12 mouse cellular contexts compared by ENCODE assay signal in the genomic region with DNA sequence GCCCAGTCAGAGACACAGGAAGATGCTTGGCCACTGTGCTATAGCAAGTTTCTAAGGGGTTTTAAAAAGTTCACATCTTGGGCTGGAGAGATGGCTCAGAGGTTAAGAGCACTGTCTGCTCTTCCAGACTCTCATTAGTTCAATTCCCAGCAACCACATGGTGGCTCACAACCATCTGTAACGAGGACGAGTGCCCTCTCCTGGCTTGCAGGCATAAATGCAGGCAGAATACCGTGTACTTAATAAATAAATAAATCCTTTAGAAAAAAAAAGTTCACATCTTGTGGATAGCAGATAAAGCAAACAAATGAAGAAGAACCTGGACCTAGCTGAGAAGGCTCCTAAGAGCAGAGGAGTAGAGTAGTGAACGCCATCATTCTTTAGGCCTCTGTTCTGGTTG. TPM values are rescaled to one million over a fixed set of nuclear protein-coding genes. Genes with fewer than 3 reads are reported as not detected.
DNase-seq lines count a peak whose midpoint lies in the region; ATAC-seq and TF ChIP-seq lines count a peak whose summit lies in the region.
"Had no signal": no experiment of that assay in that cellular context is flagged by ENCODE, and none has a peak within 500 bp of the region (broad histone marks: within the 10 kb centered on the region; RNA-seq: fewer than 3 reads in every experiment).

No protein-coding gene starts in this region.

- no peak overlapping the region for H3K4me2 ChIP-seq in forebrain, embryonic 14.5 days (ENCODE audit: low read length)
- no peak overlapping the region for H3K4me2 ChIP-seq in lung, postnatal 0 days (replicated peaks; ENCODE audit: low read depth, low read length)
- H3K4me2 ChIP-seq in midbrain, embryonic 13.5 days (replicated peaks), result no peak overlapping the region
- H3K4me2 ChIP-seq: embryonic facial prominence, embryonic 12.5 days; liver, embryonic 13.5 days had no signal

- no peak for TF ChIP-seq EP300 in lung, postnatal 0 days (IDR thresholded peaks at IDR 0.05)

- H3K4me1 ChIP-seq in forebrain, embryonic 14.5 days (ENCODE audit: control insufficient read depth, insufficient read depth, low read length), result no peaks in the 10 kb centered on the region
- peaks cover 10% of the 10 kb centered on the region for H3K4me1 ChIP-seq in forebrain, embryonic 10.5 days
- H3K4me1 ChIP-seq in lung, postnatal 0 days (ENCODE audit: insufficient read depth, low read depth, low read length), result 0 out of 2 replicates have a peak, but pooled peaks cover 3% of the 10 kb centered on the region
- H3K4me1 ChIP-seq in midbrain, embryonic 13.5 days (replicated peaks), result no peaks in the 10 kb centered on the region

- H3K4me3 ChIP-seq in forebrain, embryonic 14.5 days (ENCODE audit: low read depth, low read length), result no peak overlapping the region
- H3K4me3 ChIP-seq in forebrain, embryonic 10.5 days, result no peak overlapping the region
- H3K4me3 ChIP-seq in lung, postnatal 0 days (ENCODE audit: low read depth, low read length), result no peak overlapping the region
- no peak overlapping the region for H3K4me3 ChIP-seq in midbrain, embryonic 13.5 days (replicated peaks)
- H3K4me3 ChIP-seq: embryonic facial prominence, embryonic 12.5 days; liver, embryonic 13.5 days had no signal

- DNase-seq in forebrain, embryonic 14.5 days (ENCODE audit: low spot score), result peak; percentile 42
- no peak for DNase-seq in forebrain, embryonic 10.5 days (ENCODE audit: extremely low spot score, low spot score)
- peak; percentile 30 for DNase-seq in lung, postnatal 0 days (ENCODE audit: low spot score)
- no peak for DNase-seq in lung, postnatal 25 days (ENCODE audit: low spot score)
- DNase-seq in brain, adult 2 months (ENCODE audit: low read depth, low spot score), result peak; percentile 52
- peak; percentile 25 for DNase-seq in thymus, postnatal 14 days
- no peak for DNase-seq in urinary bladder, adult 18-20 months (ENCODE audit: low spot score in 2 of 2)
- DNase-seq: kidney, adult 18-20 months; liver, embryonic 13.5 days; right cerebral cortex, postnatal 4 days had no signal

- peaks cover 98% of the 10 kb centered on the region for H3K36me3 ChIP-seq in forebrain, embryonic 14.5 days (ENCODE audit: control insufficient read depth, insufficient read depth, low read length)
- H3K36me3 ChIP-seq in forebrain, embryonic 10.5 days (replicated peaks), result peaks cover 96% of the 10 kb centered on the region
- H3K36me3 ChIP-seq in lung, postnatal 0 days (ENCODE audit: insufficient read depth, low read length), result peaks cover 33% of the 10 kb centered on the region
- peaks cover 98% of the 10 kb centered on the region for H3K36me3 ChIP-seq in midbrain, embryonic 13.5 days

- no peaks in the 10 kb centered on the region for H3K27me3 ChIP-seq in forebrain, embryonic 14.5 days (replicated peaks; ENCODE audit: control insufficient read depth, insufficient read depth, low read length)
- H3K27me3 ChIP-seq in forebrain, embryonic 10.5 days (ENCODE audit: poor library complexity, severe bottlenecking), result no peaks in the 10 kb centered on the region
- no peaks in the 10 kb centered on the region for H3K27me3 ChIP-seq in lung, postnatal 0 days (replicated peaks; ENCODE audit: insufficient read depth, low read length)
- H3K27me3 ChIP-seq in midbrain, embryonic 13.5 days, result no peaks in the 10 kb centered on the region
- H3K27me3 ChIP-seq: embryonic facial prominence, embryonic 12.5 days; liver, embryonic 13.5 days had no signal

- peak; percentile 63 for TF ChIP-seq CTCF in lung, postnatal 0 days (IDR thresholded peaks at IDR 0.05)

- H3K9ac ChIP-seq in forebrain, embryonic 14.5 days (ENCODE audit: low read length), result no peak overlapping the region
- H3K9ac ChIP-seq in lung, postnatal 0 days (replicated peaks; ENCODE audit: low read depth), result no peak overlapping the region
- no peak overlapping the region for H3K9ac ChIP-seq in midbrain, embryonic 13.5 days (replicated peaks)
- H3K9ac ChIP-seq: embryonic facial prominence, embryonic 12.5 days; liver, embryonic 13.5 days had no signal

- 49% methylated on average over 4 of the region's 4 CpGs for WGBS in forebrain, embryonic 14.5 days
- WGBS in forebrain, embryonic 10.5 days, result 51% methylated on average over 4 of the region's 4 CpGs
- 62% methylated on average over 4 of the region's 4 CpGs for WGBS in lung, postnatal 0 days
- 59% methylated on average over 4 of the region's 4 CpGs for WGBS in midbrain, embryonic 13.5 days

- ATAC-seq in forebrain, embryonic 14.5 days, result no peak
- no peak for ATAC-seq in lung, postnatal 0 days
- ATAC-seq in midbrain, embryonic 13.5 days, result no peak

- H3K27ac ChIP-seq in forebrain, embryonic 14.5 days (ENCODE audit: low read depth, low read length), result no peak overlapping the region
- H3K27ac ChIP-seq in forebrain, embryonic 10.5 days, result no peak overlapping the region
- peak overlapping the region; percentile 66 for H3K27ac ChIP-seq in lung, postnatal 0 days (ENCODE audit: low read length)
- no peak overlapping the region for H3K27ac ChIP-seq in midbrain, embryonic 13.5 days
- H3K27ac ChIP-seq: embryonic facial prominence, embryonic 12.5 days; liver, embryonic 13.5 days had no signal

- no peaks in the 10 kb centered on the region for H3K9me3 ChIP-seq in forebrain, embryonic 14.5 days (replicated peaks; ENCODE audit: control insufficient read depth, low read length)
- H3K9me3 ChIP-seq in forebrain, embryonic 10.5 days, result no peaks in the 10 kb centered on the region
- H3K9me3 ChIP-seq in lung, postnatal 0 days (ENCODE audit: low read length), result no peaks in the 10 kb centered on the region
- H3K9me3 ChIP-seq in midbrain, embryonic 13.5 days, result no peaks in the 10 kb centered on the region
- H3K9me3 ChIP-seq: embryonic facial prominence, embryonic 12.5 days; liver, embryonic 13.5 days had no signal

RNA-seq across cellular contexts. Expression of gene Pgd, which starts 16.2 kb away (rescaled TPM):
- 46.7 and 48.1 TPM in 2 replicates for polyA plus RNA-seq in forebrain, embryonic 14.5 days (2014; fragmentation: Nextera tagmentation; extraction: Ambion mirVana)
- 169 and 172 TPM in 2 replicates for polyA plus RNA-seq in forebrain, embryonic 10.5 days (2016; fragmentation: Nextera tagmentation; extraction: Ambion mirVana)
- polyA plus RNA-seq in lung, postnatal 0 days (2015; fragmentation: Nextera tagmentation; extraction: Ambion mirVana), result 113 and 119 TPM in 2 replicates
- polyA plus RNA-seq in midbrain, embryonic 13.5 days (2015; fragmentation: Nextera tagmentation; extraction: Ambion mirVana), result 116 and 118 TPM in 2 replicates

RNA-seq across cellular contexts. Expression of gene Cenps, which starts 45.3 kb away (rescaled TPM):
- 24.4 and 29.2 TPM in 2 replicates for polyA plus RNA-seq in forebrain, embryonic 14.5 days (2014; fragmentation: Nextera tagmentation; extraction: Ambion mirVana)
- polyA plus RNA-seq in forebrain, embryonic 10.5 days (2016; fragmentation: Nextera tagmentation; extraction: Ambion mirVana), result 64.8 and 69.1 TPM in 2 replicates
- polyA plus RNA-seq in lung, postnatal 0 days (2015; fragmentation: Nextera tagmentation; extraction: Ambion mirVana), result 4.9 and 5.3 TPM in 2 replicates
- polyA plus RNA-seq in midbrain, embryonic 13.5 days (2015; fragmentation: Nextera tagmentation; extraction: Ambion mirVana), result 22.9 and 24.6 TPM in 2 replicates

RNA-seq across cellular contexts. Expression of gene Cort, which starts 56.2 kb away (rescaled TPM):
- 0.63 and 1.7 TPM in 2 replicates for polyA plus RNA-seq in forebrain, embryonic 14.5 days (2014; fragmentation: Nextera tagmentation; extraction: Ambion mirVana)
- polyA plus RNA-seq in forebrain, embryonic 10.5 days (2016; fragmentation: Nextera tagmentation; extraction: Ambion mirVana), result 0.30 TPM in 1 of 2 replicates, not detected in the other
- 0.18 and 0.21 TPM in 2 replicates for polyA plus RNA-seq in lung, postnatal 0 days (2015; fragmentation: Nextera tagmentation; extraction: Ambion mirVana)
- 0.42 and 0.53 TPM in 2 replicates for polyA plus RNA-seq in midbrain, embryonic 13.5 days (2015; fragmentation: Nextera tagmentation; extraction: Ambion mirVana)
- polyA plus RNA-seq: embryonic facial prominence, embryonic 12.5 days; liver, embryonic 13.5 days had no signal

Comparison
In these comparisons a context has a peak if more than half of its experiments do, and no peak if none do; other contexts are left out.
1. DNase-seq: peak in forebrain, embryonic 14.5 days (single experiment), lung, postnatal 0 days (single experiment), brain, adult 2 months (single experiment) and thymus, postnatal 14 days (single experiment); none in forebrain, embryonic 10.5 days (single experiment), lung, postnatal 25 days (single experiment) and urinary bladder, adult 18-20 months (0 of 2).